Mouse (Mus musculus) brown adipose tissue, adult 24 weeks (tissue): Measurements from ENCODE around the gene Scamp3. TPM values are rescaled to one million over a fixed set of nuclear protein-coding genes. Genes with fewer than 3 reads are reported as not detected.

ENCODE experiments used
- H3K27ac ChIP-seq: fragments of 200-500 bp; replicated peaks from 2 replicates; pipeline ENCODE4 v1.5.1; 2012; ENCODE audit warnings: low read depth, mild to moderate bottlenecking, low read length
- H3K4me1 ChIP-seq: fragments of 200-500 bp; 2 replicates; pipeline ENCODE4 v1.6.1; 2012; ENCODE audit warnings: low read length, mixed read lengths; ENCODE audit not compliant: control insufficient read depth, insufficient read depth, insufficient read length
- H3K4me3 ChIP-seq: fragments of 200-500 bp; 2 replicates; pipeline ENCODE4 v1.5.1; 2012; ENCODE audit warnings: low read depth, mild to moderate bottlenecking, low read length, moderate library complexity; ENCODE audit not compliant: insufficient read depth
- polyA plus RNA-seq: library from polyadenylated mRNA; stranded (reverse); fragments of >200 nt; gene quantifications from 2 replicates; pipeline ENCODE4 v1.2.4, GENCODE M21; 2012; ENCODE audit not compliant: missing spikeins, insufficient read depth, insufficient read length

Gene Scamp3
- polyA plus RNA-seq, 1 experiment, result 39.4 TPM

DNA sequence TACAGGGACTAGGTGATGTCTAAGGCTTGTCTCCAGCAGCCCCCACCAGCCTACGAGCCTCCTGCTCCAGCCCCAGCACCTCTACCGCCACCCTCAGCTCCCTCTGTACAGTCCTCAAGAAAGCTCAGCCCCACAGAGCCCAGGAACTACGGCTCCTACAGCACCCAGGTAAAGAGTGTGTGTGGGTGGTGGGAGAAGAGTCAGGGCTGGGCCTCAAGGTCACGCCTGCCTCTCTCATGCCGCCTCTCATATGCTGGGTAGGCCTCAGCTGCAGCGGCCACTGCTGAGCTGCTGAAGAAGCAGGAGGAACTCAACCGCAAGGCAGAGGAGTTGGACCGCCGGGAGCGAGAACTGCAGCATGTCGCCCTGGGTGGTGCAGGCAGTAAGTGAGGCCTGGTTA is 1.8 kb downstream of the Scamp3 start:
- H3K27ac ChIP-seq, result no peak overlapping the region
- H3K4me1 ChIP-seq, result 0 out of 2 replicates have a peak, but pooled peaks cover 5% of the 10 kb centered on the region
- H3K4me3 ChIP-seq, result no peak overlapping the region; the same call in 1 of the 2 replicates

DNA sequence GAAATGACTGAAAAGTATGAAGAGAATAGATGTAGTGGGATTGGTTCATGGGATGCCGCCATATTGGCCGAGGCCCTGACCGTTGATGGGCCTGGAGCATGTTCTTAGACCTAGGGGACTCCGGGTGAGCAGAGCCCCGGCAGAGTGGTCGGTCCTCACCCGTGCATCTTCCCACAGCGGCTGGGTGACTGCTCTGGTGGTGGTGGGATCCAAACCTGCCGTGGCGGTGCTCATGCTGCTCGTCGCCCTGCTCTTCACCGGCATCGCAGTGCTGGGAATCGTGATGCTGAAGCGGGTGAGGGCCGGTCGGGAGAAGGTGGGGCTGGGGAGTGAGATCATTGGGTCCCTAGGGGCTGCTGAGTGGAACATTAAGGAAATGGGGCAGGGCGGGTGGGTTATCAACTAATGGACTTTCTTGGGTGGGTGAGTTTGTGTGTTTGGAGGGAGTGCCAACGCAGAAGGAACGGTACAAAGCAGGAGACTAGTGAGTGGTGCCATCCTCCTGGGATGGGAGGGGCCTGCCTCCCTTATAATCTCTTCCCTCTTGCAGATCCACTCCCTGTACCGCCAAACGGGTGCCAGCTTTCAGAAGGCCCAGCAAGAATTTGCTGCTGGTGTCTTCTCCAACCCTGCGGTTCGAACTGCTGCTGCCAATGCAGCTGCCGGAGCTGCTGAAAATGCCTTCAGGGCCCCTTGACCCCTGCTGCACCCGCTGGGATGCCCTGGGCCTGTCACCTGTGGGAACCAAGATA is 4.7 kb downstream of the Scamp3 start:
- Histone ChIP-seq H3K4me1 (peaks cover 5% of the 10 kb centered on the region; the same call in 1 of the 2 replicates), H3K4me3 (no peak overlapping the region), H3K27ac (no peak overlapping the region)

GRCm38 (mm10) chr3:89182531-89183057 is 5.3 kb downstream of the Scamp3 start:
- Histone ChIP-seq H3K27ac (no peak overlapping the region), H3K4me1 (peaks cover 5% of the 10 kb centered on the region; the same call in 1 of the 2 replicates), H3K4me3 (0 out of 2 replicates have a peak overlapping the region, but pooled peaks have one; percentile 54)

DNA sequence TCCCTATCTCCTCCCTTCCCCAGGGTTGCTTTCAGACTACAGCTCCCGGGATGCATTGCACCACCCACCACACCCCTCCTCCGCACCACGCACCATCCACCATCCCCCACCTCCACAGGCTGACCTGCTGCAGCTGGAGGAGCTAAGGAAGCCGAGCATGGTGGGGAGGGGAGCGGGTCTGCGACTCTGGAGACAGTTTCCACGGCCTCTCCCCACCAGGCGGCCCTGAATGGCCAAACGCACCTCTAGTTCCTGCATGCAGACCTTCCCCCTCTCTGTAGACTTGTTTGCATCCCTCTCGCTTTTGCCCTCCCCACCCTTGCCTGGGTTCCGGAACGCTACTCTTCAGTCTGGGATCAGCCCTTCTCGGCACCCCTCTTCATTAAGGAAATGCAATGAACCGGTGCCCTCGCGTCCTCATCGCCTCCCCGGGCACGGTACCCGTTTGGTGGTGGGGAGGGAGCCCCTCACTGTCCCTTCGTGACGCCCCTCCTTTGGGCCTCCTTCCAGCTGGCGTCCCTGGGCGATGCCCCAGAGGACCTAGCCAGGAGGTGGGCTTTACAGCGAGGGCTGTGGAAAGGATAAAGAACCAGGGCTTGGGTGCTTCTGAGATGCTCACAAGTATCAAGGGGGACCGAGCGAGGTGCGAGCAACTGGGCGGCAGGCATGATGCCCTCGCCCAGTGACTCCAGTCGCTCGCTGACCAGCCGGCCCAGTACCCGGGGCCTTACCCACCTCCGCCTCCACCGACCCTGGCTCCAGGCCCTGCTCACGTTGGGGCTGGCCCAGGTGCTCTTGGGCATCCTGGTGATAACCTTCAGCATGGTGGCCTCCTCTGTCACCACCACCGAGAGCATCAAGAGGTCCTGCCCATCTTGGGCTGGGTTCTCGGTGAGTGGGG is 6.0 kb downstream of the Scamp3 start, which contains the start of gene Fam189b:
Gene Fam189b (plus strand): TSS at position 86 of the 901 bp plus-strand sequence.
- Histone ChIP-seq H3K4me1 (peaks cover under 1% of the 10 kb centered on the region; the same call in 1 of the 2 replicates), H3K4me3 (peak within 1 kb of the TSS; percentile 54), H3K27ac (no peak within 1 kb of the TSS)

GRCm38 (mm10) chr3:89183959-89184315 is 6.7 kb downstream of the Scamp3 start:
- peak overlapping the region; percentile 54 for H3K4me3 ChIP-seq
- H3K27ac ChIP-seq, result no peak overlapping the region
- no peaks in the 10 kb centered on the region; the same call in 1 of the 2 replicates for H3K4me1 ChIP-seq

GRCm38 (mm10) chr3:89187197-89187596 is 9.9 kb downstream of the Scamp3 start:
- no peak overlapping the region for H3K4me3 ChIP-seq

DNA sequence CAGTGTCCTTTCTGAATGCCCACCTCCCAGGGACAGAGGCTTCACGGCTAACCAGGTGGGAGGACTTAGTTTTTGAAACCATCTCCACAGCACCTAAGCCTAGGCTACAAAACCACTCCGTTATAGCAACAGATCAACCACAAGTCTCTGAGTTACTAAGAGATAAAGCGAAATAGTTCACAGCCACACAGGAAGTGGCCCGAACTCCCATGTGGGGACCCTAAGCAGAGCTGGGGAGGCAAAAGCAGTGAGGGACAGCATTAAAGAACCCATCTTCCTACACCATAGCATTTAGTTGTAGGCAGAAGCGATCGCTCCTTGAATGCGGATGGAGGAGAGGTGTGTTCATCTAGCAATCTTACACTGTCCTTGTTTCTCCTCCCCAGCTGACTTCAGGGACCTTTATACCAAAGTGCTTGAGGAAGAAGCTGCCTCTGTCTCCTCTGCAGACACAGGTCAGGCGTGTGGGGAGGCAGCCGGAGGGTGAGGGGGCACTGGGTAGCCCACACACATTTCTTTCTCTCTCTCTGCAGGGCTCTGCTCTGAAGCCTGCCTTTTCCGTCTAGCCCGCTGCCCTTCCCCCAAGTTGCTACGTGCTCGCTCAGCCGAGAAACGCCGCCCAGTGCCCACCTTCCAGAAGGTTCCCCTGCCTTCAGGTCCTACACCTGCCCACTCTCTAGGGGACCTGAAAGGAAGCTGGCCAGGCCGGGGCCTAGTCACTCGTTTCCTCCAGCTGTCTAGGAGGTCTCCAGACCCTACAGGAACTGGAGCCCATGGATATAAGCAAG is 10.6 kb downstream of the Scamp3 start:
- Histone ChIP-seq H3K27ac (no peak overlapping the region), H3K4me1 (no peaks in the 10 kb centered on the region; the same call in 1 of the 2 replicates), H3K4me3 (no peak overlapping the region)

More at GRCm38 (mm10) chr3:89187197-89187596, 9.9 kb downstream of the Scamp3 start:
- Histone ChIP-seq H3K27ac (no peak overlapping the region), H3K4me1 (no peaks in the 10 kb centered on the region; the same call in 1 of the 2 replicates)

DNA sequence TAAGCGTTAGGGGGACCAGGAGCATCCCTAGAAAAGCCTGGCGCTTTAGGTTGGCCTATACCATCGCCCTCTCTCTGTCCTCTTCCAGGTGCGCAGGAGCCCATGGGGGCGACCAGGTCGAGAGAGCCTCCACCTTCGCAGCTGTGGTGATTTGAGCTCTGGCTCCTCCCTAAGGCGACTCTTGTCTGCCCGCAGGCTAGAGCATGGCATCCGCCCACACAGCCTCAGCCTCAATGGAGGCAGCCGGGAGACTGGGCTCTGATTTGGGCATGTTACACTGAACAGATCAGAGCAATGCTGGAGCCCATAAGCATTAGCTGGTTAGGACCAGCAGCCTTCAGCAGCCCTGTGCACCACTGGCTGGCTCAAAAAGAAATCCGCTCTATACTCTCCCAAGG is 11.2 kb downstream of the Scamp3 start:
- Histone ChIP-seq H3K4me1 (no peaks in the 10 kb centered on the region; the same call in 1 of the 2 replicates), H3K27ac (no peak overlapping the region), H3K4me3 (no peak overlapping the region)

- H3K27ac ChIP-seq, result no peak overlapping the region
- H3K4me3 ChIP-seq, result no peak overlapping the region
- H3K4me1 ChIP-seq, result no peaks in the 10 kb centered on the region; the same call in 1 of the 2 replicates
Observed at GRCm38 (mm10) chr3:89190436-89190835, 13.2 kb downstream of the Scamp3 start.

- Histone ChIP-seq H3K27ac (no peak overlapping the region), H3K4me1 (no peaks in the 10 kb centered on the region), H3K4me3 (no peak overlapping the region)
Observed at GRCm38 (mm10) chr3:89193351-89193750, 16.1 kb downstream of the Scamp3 start.

DNA sequence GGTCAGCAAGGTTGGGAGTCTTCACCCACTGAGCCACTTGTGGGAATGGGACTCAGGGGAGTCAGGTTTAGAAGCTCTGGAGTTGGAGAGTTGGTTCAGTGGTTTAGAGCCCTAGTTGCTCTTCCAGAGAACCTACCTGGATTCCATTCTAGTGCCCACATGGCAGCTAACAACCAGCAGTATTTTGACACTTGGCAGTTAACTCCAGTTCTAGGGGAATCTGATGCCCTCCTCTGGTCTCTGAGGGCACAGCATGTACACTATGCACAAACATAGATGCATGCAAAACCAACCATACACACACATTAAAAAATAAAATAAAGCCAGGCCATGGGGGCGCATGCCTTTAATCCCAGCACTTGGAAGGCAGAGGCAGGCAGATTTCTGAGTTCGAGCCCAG is 16.6 kb downstream of the Scamp3 start:
- Histone ChIP-seq H3K4me1 (no peaks in the 10 kb centered on the region), H3K27ac (no peak overlapping the region), H3K4me3 (no peak overlapping the region)

GRCm38 (mm10) chr3:89195979-89196877 is 19.0 kb downstream of the Scamp3 start:
- peak overlapping the region; percentile 52 for H3K27ac ChIP-seq
- H3K4me3 ChIP-seq, result peak overlapping the region; percentile 62
- H3K4me1 ChIP-seq, result no peaks in the 10 kb centered on the region

GRCm38 (mm10) chr3:89199839-89200238 is 22.6 kb downstream of the Scamp3 start:
- Histone ChIP-seq H3K4me1 (peaks cover 3% of the 10 kb centered on the region; the same call in 1 of the 2 replicates), H3K27ac (no peak overlapping the region), H3K4me3 (no peak overlapping the region)
